Mouse (Mus musculus) telencephalon, adult 2 months (tissue): ENCODE data around the gene Unc45a.
"Not testable (repeated sequence)": the region's sequence is repeated elsewhere in the genome, so short reads cannot be mapped to it uniquely, and the experiment has no call there.

Source experiments
- DNase-seq: peaks from one replicate; pipeline ENCODE4 v3.0.0-alpha.2; 2011; ENCODE audit warnings: low read depth, low spot score

Unc45a gene

DNA sequence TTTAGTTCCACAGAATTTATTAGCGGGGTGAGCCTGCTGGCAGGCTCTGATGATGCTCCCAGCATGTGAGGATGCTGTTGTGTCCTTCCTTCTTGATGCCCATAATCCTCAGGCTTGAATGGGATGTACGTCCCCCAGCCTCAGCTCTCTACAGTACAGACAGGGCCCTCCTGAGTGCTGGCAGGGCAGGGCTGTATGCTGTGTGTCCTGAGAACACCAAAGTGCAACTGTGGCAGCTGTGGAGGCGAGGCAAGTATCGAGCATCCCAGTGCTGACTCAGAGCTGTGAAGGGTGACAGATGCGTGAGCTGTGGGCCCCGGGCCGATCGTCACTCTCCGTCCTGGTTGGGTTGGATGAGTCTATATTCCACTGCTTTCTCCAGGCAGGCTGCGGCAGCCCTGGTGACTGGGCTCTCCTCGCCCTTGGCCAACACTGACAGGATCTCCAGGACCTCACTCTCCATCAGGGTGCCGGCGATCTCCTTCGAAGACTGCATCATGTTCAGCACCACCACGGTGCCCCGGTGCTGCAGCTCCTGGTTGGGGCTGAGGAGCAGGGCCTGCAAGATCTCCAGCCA lies 15.4 kb downstream of the Unc45a start:
- DNase-seq, result no peak

DNA sequence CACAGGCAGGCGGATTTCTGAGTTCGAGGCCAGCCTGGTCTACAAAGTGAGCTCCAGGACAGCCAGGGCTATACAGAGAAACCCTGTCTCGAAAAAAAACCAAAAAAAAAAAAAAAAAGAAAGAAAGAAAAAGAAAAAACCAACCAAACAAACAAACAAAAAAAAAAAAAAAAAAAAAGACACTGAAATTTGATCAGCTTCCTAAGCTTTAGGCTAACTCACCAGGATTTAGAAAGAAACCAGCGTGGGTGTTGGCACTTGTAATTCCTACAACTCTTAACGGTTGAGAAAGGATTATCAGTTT lies 16.0 kb downstream of the Unc45a start:
- not testable (repeated sequence) for DNase-seq

DNA sequence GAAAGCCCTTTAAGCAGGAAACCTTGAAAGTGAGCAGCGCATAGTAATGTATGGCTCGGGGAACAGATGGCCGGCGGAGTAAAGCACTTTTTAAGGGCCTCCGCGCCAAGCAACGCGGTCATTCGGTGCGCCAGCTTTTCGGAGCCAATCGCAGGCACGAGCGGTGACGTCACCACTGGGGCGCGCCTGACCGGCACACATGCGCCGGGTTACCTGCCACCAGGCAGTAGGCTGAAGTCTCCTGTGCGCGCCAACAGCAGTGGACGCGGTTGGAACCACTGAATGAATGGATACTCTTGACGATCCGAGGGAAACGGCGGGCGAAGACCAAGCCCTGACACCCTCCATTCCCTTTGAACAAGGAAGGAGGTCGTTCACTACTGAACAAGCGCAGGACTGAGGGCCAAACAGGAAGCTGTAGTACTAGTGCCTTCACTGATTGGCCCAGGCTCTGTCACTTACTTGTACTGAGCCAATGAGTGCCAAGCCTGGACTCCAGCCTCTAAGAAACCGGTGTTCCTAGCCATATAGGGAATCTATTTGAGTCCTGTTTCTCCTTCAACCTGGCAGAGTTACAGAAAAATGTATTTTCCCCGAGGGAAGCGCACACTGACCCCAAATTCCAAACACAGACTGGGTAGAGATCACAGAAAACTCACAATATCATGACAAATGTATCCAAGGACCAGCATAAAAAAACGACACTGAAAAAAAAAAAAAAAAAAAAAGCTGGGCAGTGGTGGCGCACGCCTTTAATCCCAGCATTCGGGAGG lies 16.6 kb downstream of the Unc45a start, which contains the start of gene Rccd1:
TSS of gene Rccd1 (minus strand) at position 412 of the 773 bp plus-strand sequence.
- peak; percentile 99 for DNase-seq

DNA sequence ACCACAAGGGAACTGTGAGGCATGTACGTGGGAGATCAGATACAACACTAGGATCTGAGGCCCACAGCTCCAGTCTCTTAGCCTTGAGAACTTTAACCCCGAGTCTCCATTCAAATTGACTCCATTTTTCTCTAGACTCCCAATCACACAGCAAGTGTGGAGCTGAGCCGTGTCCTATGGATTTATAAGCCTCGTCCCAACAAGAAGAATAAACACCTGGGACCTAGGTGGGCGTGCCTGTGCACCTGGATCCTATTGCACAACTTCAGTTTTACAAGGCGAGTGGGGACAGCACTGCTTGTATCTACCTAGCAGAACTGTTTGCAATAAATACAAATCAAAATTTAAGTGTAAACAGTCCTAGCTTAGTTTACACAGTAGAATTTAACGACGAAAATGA lies 17.5 kb downstream of the Unc45a start:
- no peak for DNase-seq

DNA sequence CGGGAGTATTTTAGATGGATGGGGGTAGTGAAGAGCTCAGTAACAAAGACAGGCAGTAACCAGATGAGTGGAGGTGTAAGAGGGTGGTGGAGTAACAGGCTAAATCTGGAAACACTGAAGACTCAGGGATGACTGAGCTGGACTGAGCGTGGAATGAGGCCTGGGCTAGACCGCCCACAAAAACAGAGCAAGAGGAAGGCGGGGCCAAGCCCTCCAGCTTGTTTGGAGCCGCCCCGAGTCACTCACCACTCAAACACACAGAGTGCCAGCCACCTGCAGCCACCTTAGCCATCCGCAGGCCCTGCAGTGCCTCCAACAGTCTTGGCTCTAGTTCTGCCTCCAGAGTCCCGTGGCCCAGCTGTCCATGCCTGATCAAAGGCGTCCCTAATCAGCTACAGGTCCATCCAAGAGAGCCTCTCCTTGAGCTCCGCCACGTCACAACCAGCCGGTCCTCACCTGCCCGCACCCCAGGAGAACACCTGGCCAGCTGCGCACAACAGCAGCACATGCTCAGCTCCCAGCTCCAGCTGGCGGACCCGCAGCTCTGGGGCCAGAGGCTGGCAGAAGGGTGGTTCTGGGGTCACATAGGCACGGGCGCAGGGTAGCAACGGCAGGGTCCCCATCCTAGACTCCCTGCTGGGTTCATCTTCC lies 20.8 kb downstream of the Unc45a start:
- DNase-seq, result no peak

DNA sequence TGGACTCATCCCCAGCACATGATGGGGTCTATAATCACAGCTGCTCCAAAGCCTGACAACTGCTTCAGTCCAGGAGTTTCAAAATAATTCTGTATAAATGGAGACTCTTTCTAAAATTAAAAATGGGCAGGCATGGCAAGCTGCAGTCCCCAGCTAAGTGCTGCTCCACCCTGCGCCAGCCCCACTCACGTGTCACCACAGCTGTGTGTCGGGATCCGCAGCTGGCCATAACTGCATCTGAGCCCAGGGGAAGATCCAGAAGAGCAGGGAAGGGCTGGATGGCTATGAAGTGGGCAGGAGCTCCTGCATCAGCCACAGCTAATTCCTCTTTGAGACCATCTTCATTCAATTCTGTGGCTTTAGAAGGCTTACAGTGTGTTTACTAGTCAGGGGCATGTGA lies 22.1 kb downstream of the Unc45a start:
- DNase-seq, result no peak

DNA sequence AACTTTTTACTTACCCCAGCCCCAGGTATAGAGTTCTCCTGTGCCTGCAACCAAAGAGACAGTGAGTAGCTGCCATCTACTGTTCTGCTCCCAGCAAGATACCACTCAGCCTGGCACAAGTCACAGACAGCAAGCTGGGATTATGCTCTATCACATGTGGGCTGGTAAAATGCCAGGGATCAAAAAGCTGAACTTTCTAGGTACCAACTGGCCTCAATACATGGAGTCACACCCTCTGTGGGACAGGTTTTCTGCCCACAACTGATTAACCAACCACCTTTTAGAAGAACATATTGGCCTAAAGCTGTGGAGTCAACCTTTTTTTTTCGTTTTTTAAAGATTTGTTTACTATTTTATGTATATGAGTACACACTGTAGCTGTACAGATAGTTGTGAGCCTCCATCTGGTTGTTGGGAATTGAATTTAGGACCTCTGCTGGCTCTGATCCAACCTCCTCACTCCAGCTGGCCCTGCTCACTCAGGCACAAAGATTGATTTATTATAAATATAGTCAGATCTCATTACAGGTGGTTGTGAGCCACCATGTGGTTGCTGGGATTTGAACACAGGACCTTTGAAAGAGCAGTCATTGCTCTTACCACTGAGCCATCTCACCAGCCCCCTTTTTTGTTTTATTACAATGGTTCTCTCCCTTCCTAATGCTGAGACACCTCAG lies 23.2 kb downstream of the Unc45a start:
- no peak for DNase-seq

DNA sequence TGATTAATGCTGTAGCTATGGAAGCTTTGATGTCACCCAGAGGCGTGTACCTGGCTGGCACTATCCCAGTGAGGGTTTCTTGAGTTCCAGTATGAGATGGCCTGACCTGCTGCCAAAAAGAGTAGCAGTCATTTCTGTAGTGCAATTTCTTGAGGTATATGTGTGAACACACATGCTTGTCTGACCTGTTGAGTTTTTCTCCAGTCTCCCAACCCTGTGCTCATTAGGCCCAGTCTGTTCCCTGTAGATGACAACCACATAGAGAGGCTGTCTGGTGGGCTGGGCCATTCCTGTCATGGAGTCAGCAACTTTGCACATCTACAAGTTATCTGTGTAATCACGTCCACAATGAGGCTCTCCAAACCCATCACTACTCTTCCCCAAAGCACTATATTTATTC lies 25.1 kb downstream of the Unc45a start:
- no peak for DNase-seq

DNA sequence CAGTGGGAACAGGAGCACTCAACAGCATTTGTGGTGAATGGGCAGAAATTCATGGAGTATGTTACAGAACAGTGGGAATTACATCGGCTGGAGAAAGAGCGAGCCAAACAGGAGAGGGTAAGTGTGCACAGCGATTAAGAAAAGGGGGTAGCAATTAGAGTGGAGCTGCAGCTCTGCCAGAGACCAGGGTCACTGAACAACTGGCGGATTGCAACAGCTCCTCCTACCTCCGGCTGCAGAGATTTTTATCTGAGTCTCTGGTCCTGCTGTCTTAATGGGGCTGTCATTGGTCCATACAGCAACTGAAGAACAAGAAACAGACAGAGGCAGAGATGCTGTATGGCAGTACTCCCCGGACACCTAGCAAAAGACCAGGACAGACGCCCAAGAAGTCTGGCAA lies 30.0 kb downstream of the Unc45a start:
- DNase-seq, result no peak

DNA sequence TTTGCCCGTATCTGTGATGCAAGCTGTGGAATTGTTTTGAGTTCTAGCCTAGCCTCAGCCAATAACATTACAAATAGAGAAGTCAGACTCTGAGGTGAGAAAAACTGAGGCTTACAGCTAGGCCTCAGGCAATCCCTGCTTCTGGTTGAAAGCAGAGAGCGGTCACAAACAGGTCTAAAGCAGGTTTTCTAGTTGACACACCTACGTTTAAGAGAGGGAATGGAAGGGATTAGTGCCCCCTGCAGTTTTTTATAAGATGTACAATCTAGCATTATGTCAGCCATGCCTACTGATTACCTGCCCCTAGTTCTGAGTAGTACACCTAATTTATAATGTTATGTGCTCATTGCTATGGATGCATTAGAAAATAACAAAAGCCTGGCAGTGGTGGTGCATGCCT lies 33.0 kb downstream of the Unc45a start:
- no peak for DNase-seq

DNA sequence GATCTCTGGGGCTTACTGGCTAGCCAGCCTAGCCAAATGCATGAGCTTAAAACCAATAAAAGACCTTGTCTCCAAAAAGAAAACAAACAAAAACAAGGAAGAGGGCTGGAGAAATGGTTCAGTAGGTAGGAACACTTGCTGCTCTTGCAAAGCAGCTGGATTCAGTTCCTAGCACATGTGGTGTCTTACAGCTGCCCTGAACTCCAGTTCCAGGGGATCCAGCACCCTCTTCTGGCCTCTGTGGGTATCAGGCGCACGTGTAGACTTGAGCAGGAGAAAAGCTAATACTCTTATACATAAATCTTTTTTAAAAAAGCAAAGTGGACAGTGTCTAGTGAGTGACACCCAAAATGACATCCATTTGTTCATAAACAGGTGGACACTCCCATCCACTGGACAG lies 39.3 kb downstream of the Unc45a start:
- no peak for DNase-seq

DNA sequence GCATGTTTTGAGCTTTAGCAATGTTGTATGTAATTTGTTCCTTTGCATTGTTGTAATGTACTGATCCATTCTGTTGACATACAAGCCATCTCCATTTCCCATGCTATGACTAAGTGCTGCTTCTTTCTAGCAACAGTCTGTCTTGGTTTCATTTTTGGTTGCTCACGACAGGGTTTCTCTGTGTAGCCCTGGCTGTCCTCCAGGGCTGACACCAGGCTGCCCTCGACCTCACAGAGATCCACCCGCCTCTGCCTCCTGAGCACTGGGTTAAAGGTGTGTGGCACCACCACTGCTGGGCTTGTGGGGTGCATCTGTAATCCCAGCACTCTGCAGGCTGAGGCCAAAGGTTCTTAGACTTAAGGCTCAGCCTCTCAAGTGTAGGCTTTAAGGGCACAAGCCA lies 41.2 kb downstream of the Unc45a start:
- no peak for DNase-seq

DNA sequence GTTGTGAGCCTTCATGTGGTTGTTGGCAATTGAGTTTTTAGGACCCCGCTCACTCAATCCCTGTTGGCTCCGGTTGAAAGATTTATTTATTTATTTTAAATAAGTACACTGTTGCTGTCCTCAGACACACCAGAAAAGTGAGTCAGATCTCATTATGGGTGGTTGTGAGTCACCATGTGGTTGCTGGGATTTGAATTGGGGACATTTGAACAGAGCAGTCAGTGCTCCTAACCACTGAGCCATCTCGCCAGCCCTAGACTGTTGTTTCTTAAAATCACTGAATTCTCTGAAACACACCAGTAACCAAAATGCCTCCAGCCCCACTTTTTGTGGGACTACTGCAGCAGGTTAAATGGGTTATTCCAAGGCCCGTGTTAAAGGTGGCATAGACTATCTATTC lies 42.1 kb downstream of the Unc45a start:
- DNase-seq, result no peak

DNA sequence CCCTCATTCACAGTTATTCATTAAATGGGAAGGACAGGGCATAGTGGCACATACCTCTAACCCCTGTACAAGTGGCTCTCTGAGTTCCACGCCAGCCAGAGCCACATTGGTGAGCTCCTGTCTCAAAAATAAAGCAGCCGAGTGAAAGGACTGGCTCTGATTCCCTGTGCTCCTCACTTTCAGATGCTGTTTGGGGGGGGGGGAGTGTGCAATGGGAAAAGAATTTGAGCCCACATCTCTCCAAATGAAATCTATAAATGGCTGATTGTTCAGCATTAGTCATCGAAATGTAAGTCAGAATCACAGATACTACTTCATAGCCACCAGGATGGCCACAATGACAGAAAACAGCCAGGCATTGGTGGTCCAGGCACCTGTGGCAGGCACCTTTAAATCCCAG lies 43.8 kb downstream of the Unc45a start:
- no peak for DNase-seq

DNA sequence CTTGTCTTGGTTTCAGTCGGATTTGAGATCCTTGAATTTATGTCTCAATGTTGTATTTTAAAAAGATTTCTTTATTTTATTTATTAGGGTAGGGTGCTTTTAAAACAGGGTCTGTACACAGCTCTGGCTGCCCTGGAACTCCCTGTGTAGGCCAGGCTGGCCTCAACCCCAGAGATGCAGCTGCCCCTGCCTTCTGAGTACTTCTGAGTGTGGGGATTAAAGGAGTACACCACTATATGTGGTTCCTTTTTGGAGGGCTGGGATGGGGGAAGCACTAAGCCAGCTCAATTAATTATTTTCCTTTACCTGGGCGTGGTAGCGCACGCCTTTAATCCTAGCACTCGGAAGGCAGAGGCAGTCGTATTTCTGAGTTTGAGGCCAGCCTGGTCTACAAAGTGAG lies 44.3 kb downstream of the Unc45a start:
- no peak for DNase-seq

DNA sequence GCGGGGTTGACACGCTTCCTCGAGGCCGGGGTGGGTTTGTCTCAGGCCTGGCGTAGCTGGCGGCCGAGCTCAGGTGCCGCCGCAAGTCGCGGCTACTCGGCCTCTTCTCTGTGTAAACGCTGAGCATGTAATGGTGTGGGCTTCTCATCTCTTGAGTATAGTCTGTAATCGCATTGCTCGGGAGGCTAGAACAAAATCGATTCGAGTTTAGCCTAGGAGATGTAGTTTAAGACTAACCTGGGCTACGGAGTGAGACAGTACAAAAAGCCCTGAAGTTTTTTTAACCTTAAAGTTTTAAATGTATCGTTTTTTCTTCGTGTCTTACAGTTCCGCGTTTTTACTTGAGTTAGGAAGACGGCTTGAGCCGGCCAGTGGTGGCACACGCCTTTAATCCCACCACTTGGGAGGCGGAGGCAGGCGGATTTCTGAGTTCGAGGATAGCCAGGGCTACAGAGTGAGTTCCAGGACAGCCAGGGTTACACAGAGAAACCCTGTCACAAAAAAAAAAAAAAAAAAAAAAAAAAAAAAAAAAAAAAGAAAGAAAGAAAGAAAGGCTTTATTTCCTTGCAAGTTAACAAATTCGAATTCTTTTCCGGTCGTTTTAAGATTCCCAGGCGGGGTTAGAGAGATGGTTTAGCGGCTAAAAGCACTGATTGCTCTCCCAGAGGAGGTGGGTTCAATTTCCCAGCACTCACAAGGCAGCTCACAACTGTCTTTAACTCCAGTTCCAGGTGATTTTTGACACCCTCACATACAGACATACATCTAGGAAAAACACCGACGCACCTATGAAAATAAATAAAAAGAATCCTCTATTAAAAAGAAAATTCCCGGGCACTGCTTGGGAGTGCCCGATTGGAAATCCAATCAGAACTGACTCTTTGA lies 45.8 kb downstream of the Unc45a start:
- no peak for DNase-seq

DNA sequence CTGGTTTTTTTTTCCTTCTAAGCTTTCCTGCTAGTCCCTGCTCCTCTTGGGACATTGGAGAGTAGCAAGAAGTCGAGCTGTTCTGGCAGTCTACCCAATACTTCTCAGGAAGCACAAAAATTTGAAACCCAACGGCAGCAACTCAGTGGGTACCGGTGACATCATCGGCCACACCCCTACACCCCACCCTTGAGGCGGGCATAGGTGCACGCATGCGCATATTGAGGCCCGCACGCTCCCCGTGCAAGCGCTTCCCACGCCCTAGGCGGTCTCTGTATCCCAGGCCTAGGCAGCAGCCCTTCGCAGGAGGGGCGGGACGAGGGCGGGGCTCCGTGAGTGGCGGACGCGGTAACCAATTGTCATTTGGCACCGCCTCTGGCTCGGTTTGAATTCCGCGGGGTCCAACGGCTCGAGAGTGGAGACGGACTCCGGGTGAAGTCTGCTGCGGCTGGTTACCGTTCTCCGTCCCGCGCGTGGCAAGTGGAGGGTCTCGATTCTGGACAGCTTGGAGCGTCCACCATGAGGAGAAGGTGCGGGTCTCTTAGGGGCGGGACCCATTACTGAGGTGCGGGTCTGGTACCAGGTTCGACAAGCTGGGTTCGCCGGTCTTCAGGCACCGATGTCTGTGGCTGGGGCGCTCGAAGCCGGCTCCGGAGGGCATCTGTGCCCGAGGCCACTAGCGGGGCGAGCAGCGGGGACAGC lies 46.6 kb downstream of the Unc45a start, which contains the start of gene Prc1:
TSS of gene Prc1 (plus strand) at position 389 of the 702 bp plus-strand sequence.
- DNase-seq, result peak; percentile 93

DNA sequence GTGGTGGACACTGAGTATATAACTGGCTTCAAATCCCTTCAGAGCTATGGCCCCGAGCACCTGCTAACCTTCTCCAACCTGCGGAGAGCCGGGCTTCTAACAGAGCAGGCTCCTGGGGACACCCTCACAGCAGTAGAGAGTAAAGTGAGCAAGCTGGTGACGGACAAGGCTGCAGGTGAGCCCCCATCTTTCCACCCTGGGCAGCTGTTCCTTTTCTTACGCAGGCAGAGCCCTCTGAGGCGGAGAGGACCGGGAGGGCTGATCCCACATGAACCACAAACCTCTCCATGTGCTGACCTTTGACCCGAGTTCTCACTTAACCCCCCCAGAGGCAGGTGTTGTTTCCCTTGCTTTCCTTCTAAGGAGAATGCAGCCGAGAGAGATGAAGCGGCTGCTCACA lies 53.1 kb downstream of the Unc45a start:
- DNase-seq, result no peak

DNA sequence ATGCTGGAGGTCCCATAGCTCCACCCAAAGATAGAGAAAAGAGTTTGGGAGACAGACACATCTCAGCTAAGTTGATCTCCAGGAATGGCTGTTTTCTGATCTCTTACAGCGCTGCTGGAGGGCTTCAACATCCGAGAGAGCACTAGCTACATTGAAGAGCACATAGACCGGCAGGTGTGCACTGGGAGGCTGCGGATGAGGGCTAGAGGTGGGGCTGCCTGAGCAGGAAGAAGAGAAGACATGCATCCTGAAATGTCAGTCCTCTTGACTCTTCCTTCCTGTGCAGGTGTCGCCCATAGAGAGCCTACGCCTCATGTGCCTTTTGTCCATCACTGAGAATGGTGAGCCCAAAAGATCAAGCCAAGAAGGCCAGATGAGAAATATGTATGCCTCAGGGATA lies 55.1 kb downstream of the Unc45a start:
- no peak for DNase-seq

DNA sequence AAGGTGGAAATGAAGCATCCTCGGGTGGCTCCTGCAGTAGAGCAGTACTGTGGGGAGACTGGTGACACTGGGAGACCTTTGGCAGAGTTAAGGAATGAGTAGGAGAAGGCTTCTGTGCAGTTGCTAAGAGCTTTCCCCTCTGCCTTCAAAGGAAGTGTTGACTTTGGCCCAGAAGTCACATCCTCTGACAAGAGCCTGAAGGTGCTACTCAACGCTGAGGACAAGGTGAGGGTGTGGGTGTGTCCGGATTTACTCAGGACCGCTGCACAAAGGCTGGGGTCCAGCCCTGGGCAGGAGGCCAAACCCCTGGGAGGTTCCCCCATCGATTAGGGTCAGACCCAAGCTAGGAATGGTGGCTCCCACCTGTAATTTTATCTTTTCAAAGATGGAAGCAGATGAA lies 56.4 kb downstream of the Unc45a start:
- no peak for DNase-seq
